Mouse (Mus musculus): ENCODE results near the gene Hsp90ab1.

Hsp90ab1 gene

DNA sequence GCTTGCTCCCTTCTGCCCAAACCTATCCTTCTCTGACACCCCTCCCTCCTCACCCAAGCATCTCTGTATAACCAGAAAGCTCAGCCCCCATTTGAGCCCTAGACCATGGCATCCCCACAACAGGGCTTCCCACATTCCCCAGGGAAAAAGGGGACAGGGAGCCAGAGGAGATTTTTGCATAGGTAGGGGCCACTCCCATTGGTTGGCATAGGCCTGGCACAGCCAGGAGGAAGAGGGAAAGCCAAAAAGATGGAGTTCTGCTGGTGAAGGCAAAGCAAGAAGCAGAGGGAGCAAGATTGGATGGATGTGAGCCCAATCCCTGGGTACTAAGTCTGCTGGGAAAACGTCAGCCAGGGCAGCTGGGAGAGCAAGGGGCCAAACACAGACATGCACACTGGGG lies 30.0 kb downstream of the Hsp90ab1 start:
- no peak for DNase-seq (ENCODE audit: extremely low spot score, low spot score)

DNA sequence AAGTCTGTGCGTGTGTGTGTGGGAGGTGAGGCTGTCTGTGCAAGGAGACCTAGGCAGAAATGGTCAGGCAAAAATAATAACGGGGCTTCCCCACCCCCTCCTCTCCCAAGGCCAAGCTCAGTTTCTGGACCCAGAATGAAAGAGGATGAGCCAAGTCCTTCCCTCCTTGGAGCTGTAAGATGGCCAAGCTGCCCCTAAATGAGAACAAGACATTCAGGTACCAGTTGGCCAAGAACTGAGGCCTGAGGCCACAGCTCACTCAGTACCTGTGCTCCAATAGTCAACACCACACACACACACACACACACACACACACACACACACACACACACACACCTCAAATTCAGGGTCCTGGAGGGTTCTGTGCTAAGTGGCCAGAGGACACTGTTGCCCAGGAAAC lies 30.4 kb downstream of the Hsp90ab1 start:
- no peak for DNase-seq (ENCODE audit: extremely low spot score, low spot score)

DNA sequence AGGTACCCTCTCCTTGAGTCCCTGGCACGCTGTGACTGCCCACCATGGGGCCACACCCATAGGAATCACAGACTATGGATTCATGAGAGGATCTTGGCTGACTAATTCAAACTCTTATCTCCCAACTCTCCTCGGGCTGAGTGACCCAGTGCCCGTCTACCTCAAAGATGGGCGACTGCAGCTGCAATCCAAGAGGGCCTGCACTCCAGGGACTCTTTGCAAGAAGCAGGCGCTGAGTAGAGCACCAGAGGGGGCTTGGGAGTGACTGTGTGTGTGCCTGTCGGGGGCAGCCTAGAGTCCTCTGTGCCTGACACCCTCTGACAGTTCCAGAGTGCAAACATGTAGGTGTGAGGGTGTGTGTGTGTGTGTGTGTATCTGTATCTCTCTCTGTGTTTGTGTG lies 30.9 kb downstream of the Hsp90ab1 start:
- no peak for DNase-seq (ENCODE audit: extremely low spot score, low spot score)

DNA sequence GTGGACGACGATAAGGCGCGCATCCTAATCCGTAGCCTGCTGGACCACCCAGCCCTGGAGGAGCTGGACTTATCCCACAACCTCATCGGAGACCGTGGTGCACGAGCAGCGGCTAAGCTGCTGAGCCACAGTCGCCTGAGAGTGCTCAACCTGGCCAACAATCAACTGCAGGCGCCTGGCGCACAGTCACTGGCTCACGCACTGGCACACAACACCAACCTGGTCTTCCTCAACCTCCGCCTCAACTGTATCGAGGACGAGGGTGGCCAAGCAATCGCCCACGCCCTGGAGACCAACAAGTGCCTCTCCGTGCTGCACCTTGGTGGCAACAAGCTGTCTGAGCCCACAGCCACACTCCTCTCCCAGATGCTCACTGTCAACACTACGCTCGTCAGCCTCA lies 33.4 kb downstream of the Hsp90ab1 start:
- DNase-seq (ENCODE audit: extremely low spot score, low spot score) = no peak

DNA sequence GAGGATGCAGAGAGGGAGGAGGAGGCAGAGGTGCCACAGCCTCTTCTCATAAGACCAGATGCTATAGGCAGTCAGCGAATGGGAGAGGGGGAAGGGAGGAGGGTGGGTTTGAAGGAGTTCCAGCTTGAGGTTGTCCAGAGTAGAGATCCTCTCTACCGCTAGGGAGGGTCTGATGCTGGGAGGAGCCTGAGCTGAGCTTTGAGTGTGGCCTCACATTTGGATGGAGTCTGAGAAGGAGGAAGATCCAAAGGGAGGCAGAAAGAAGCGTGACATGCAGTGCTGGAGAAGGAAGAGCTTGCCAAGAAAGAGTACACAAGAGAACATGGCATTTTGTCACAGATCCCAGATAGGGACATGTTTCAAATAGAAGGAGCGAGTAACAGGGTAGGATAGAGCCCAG lies 34.7 kb downstream of the Hsp90ab1 start:
- no peak for DNase-seq (ENCODE audit: extremely low spot score, low spot score)

DNA sequence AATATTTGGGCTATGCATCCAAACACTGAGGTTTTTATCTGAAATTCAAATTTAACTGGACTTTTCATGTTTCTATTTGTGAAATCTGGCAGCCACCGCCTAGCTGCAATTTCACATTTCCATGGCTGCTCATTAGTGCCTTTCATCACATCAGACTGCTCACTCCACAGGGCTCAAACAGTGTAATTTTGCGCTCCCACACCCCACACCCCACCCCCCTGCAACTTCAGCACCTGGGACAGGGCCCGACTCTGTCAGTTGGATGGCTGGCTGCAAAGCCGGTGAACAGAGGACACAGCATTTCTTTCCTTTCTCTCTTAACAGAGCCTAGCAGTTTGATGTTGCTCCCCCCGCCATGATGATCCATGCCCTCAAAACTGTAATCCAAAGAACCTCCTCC lies 36.8 kb downstream of the Hsp90ab1 start:
- DNase-seq (ENCODE audit: extremely low spot score, low spot score) = peak; percentile 43

DNA sequence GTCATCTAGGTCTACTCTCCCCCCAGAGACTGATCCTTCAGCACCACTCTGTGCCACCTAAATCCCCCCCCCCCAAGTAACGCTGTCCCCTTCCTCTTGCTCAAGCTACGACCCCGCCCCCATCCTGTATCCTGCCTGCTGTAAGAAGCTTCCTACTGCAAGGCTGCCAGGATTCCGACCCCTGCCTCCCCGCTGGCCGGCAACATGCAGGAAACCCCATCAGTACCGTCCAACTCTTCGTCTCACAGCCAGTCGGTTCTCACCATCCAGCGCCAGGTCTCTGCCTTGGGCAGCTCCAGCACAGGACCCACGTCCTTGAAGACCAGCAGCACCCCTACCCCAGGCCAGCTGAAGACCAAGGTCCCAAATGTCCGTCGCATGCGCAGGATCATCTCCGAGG lies 40.2 kb downstream of the Hsp90ab1 start:
- no peak for DNase-seq (ENCODE audit: extremely low spot score, low spot score)

DNA sequence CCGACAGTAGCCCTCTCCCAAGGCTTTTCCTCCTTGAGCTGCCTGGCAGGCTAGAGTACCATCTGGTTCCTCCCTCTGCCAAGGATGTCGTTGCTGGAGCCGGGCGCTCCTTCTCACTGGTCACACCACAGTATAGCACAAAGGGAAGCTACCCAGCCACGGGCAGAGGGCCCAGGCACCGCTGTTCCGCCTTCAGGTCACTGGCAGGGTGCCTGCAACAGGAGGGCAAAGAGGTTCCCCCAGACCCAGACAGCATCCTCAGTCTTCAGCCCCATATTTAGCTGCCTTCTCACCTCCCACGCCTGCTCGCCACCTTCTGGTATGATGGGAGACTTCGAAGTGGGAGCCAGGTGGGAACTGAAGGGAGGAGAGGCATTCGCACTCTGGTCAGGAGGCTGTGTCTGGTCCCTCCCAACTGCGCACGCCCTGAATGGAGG lies 42.7 kb downstream of the Hsp90ab1 start:
- no peak for DNase-seq (ENCODE audit: extremely low spot score, low spot score)

DNA sequence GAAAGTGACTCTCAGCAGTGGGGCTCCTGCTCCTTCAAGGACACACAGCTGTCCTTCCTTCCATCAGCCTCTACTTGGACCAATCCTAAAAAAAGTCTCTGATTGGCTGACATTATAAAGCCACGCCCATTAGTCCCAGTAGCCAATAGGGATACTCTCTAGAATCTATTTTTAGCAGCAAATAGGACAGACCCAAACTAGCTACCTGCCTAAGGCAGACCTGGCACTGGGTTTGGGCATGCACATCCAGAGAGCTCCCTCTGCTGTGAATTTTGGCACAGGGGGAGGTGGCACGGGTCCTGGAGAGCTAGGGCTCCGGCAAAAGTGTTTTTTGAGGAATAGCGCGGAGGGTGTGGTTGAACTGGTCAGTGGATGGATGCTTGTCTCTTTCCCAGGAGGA lies 46.5 kb downstream of the Hsp90ab1 start:
- DNase-seq (ENCODE audit: extremely low spot score, low spot score) = no peak

DNA sequence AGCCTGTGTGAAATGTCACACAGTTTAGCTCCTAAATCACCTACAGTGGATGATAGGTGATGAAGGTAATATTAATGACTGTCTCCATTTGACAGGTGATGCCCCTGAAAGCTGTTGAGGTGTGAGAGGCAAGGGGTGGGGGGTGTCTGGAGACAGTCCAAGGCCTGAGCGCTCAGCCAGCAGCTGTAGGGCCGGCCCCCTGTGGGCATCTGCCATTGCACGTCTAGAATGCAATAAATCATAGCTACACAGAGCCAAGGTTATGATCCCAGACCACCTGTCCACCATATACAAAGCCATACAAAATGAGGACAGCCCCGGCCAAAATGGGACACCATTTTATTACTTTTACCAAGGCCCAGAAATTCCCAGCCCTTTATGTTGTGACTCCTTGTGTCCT lies 48.1 kb downstream of the Hsp90ab1 start:
- DNase-seq (ENCODE audit: extremely low spot score, low spot score) = no peak

DNA sequence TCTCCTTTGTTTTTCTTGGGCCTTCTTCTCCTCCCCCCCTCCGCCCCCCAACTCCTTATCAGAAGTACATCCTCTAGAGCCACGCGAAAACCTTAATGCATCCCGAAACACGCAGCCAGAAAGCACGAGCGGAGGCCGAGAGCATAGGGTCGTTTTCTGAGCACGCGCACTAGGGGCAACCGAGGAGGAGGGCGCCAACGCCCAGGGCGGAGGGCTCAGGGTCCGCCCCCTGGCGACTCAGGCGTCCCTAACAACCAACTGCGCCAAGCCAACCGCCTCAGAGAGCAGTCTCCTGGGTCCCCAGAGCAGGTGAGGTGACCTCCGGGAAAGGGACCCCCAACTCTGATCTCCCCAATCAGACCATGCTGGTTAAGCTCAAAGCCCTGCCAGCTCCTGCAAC lies 49.8 kb downstream of the Hsp90ab1 start, which contains the start of gene Tcte1:
Gene Tcte1 (plus strand): TSS at position 172 of the 400 bp plus-strand sequence.
- peak; percentile 65 for DNase-seq (ENCODE audit: extremely low spot score, low spot score)

DNA sequence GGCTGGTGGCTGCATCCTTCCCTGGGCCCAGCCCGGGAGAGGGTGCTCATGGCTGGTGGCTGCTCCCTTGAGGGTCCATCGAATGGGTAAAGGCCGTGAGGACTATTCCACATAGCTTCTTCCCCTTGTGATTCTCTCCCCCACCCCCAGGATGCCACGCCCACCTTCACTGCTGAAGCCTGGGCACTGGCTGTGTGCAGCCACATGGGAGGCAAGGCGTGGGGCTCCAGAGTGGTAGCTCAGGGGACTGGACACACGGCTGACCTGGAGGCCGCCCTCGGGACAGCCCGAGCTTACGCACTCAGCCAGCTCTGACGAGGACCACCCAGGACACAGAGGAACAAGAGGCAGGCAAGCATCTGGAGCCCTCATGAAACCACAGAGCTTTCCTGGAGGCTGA lies 52.9 kb downstream of the Hsp90ab1 start:
- no peak for DNase-seq (ENCODE audit: extremely low spot score, low spot score)

DNA sequence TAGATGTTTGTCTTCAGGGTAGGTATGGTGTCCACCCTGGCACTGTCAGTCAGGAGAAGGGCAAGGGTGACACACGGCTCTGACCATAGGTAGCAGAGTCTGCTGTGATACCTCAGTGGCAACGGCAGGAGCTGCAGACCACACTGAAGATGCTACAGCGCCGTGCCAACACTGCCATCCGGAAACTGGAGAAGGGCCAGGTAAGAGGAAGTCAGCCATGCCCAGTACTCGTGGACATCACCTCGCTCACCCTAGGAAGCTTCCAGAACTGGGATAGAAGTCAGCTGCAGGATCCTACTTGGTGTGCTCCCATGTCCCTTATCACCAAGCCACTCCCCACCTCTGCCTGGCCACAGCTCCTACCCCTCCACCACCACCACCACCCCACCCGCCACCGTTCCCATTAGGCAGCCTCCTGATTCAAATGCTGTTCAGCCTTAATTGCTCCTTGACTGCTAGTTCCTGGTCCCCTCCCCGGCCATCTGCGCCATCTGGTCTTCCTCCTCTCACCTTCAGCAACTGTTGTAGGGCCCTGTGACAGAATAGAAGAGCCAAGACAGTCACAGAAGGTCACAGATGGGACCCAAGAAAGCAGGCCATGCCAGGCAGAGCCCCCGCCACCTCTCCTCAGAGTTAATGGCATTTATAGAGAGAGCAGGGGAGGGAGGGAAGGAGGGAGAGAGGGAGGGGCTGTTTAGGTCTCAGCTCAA lies 54.1 kb downstream of the Hsp90ab1 start:
- DNase-seq (ENCODE audit: extremely low spot score, low spot score) = no peak

Measured in neural tube, embryonic 10.5 days (tissue).